Mouse (Mus musculus): ENCODE measurements at regions not wholly inside any gene's neighbourhood (a gene's known extent, or its start where the extent isn't known, plus 50 kb on each side); places are given as distances from the start of the nearest gene placed in this dataset.
"Not testable (repeated sequence)": the region's sequence is repeated elsewhere in the genome, so short reads cannot be mapped to it uniquely, and the experiment has no call there.

GRCm38 (mm10) chr4:97509576-97509975 is 263.0 kb upstream of the Nfia start:
- DNase-seq (ENCODE audit: low spot score), result no peak

- DNase-seq (ENCODE audit: low spot score), result no peak
Observed at GRCm38 (mm10) chr4:97505734-97506133, 266.8 kb upstream of the Nfia start.

- DNase-seq (ENCODE audit: low spot score), result no peak
Observed at GRCm38 (mm10) chr4:97491248-97491804, 281.2 kb upstream of the Nfia start.

GRCm38 (mm10) chr4:97486354-97486753 is 286.2 kb upstream of the Nfia start:
- DNase-seq (ENCODE audit: low spot score), result no peak

GRCm38 (mm10) chr4:97485225-97485624 is 287.3 kb upstream of the Nfia start:
- DNase-seq (ENCODE audit: low spot score), result no peak

GRCm38 (mm10) chr4:97482701-97483246 is 289.8 kb upstream of the Nfia start:
- no peak for DNase-seq (ENCODE audit: low spot score)

- no peak for DNase-seq (ENCODE audit: low spot score)
Observed at GRCm38 (mm10) chr4:97481836-97482235, 290.7 kb upstream of the Nfia start.

GRCm38 (mm10) chr4:97476571-97477190 is 293.7 kb upstream of the Gm10192 start:
- DNase-seq (ENCODE audit: low spot score), result no peak

GRCm38 (mm10) chr4:97473492-97473891 is 290.5 kb upstream of the Gm10192 start:
- not testable (repeated sequence) for DNase-seq (ENCODE audit: low spot score)

- DNase-seq (ENCODE audit: low spot score), result no peak
Observed at GRCm38 (mm10) chr4:97465932-97466666, 283.1 kb upstream of the Gm10192 start.

- DNase-seq (ENCODE audit: low spot score), result no peak
Observed at GRCm38 (mm10) chr4:97465517-97465916, 282.6 kb upstream of the Gm10192 start.

GRCm38 (mm10) chr4:97461177-97461576 is 278.2 kb upstream of the Gm10192 start:
- no peak for DNase-seq (ENCODE audit: low spot score)

- DNase-seq (ENCODE audit: low spot score), result no peak
Observed at GRCm38 (mm10) chr4:97439288-97440029, 256.5 kb upstream of the Gm10192 start.

- DNase-seq (ENCODE audit: low spot score), result no peak
Observed at GRCm38 (mm10) chr4:97432681-97433080, 249.7 kb upstream of the Gm10192 start.

- DNase-seq (ENCODE audit: low spot score), result no peak
Observed at GRCm38 (mm10) chr4:97432094-97432493, 249.1 kb upstream of the Gm10192 start.

- DNase-seq (ENCODE audit: low spot score), result no peak
Observed at GRCm38 (mm10) chr4:97431239-97431638, 248.3 kb upstream of the Gm10192 start.

- DNase-seq (ENCODE audit: low spot score), result no peak
Observed at GRCm38 (mm10) chr4:97419845-97420244, 236.9 kb upstream of the Gm10192 start.

GRCm38 (mm10) chr4:97418616-97419015 is 235.7 kb upstream of the Gm10192 start:
- peak; percentile 42 for DNase-seq (ENCODE audit: low spot score)

- DNase-seq (ENCODE audit: low spot score), result no peak
Observed at GRCm38 (mm10) chr4:97417943-97418342, 235.0 kb upstream of the Gm10192 start.

- no peak for DNase-seq (ENCODE audit: low spot score)
Observed at GRCm38 (mm10) chr4:97408633-97409296, 225.8 kb upstream of the Gm10192 start.

- DNase-seq (ENCODE audit: low spot score), result no peak
Observed at GRCm38 (mm10) chr4:97394697-97395280, 211.8 kb upstream of the Gm10192 start.
